Mouse (Mus musculus): ENCODE data around the gene Olfr315. TPM values are rescaled to one million over a fixed set of nuclear protein-coding genes. Genes with fewer than 3 reads are reported as not detected.
"Not testable (repeated sequence)": the region's sequence is repeated elsewhere in the genome, so short reads cannot be mapped to it uniquely, and the experiment has no call there.

Olfr315 gene
- polyA plus RNA-seq (2015; fragmentation: Nextera tagmentation; extraction: Ambion mirVana), result not detected in 2 replicates

GRCm38 (mm10) chr11:58772888-58773287 is at the start of gene Olfr315:
Gene Olfr315 (plus strand): TSS chr11:58773188.
- H3K4me2 ChIP-seq (ENCODE audit: low read depth, low read length), result no peak within 1 kb of the TSS
- H3K4me3 ChIP-seq (ENCODE audit: low read length), result no peak within 1 kb of the TSS
- no peak within 1 kb of the TSS for H3K27ac ChIP-seq (ENCODE audit: low read length)
- H3K4me1 ChIP-seq (ENCODE audit: control insufficient read depth, insufficient read depth, low read length), result no peaks in the 10 kb centered on the region
- H3K27me3 ChIP-seq (replicated peaks; ENCODE audit: control insufficient read depth, insufficient read depth, low read length), result no peaks in the 10 kb centered on the region
- H3K9ac ChIP-seq (ENCODE audit: low read depth, low read length), result no peak within 1 kb of the TSS
- ATAC-seq, result no peak
- H3K36me3 ChIP-seq (ENCODE audit: control insufficient read depth, insufficient read depth, low read length), result no peaks in the 10 kb centered on the region
- H3K9me3 ChIP-seq (ENCODE audit: control insufficient read depth, low read length), result no peaks in the 10 kb centered on the region

- Histone ChIP-seq H3K36me3 (ENCODE audit: control insufficient read depth, insufficient read depth, low read length) (no peaks in the 10 kb centered on the region), H3K4me2 (ENCODE audit: low read depth, low read length) (no peak within 1 kb of the TSS), H3K27me3 (replicated peaks; ENCODE audit: control insufficient read depth, insufficient read depth, low read length) (no peaks in the 10 kb centered on the region), H3K9me3 (ENCODE audit: control insufficient read depth, low read length) (no peaks in the 10 kb centered on the region), H3K4me3 (ENCODE audit: low read length) (no peak within 1 kb of the TSS), H3K9ac (ENCODE audit: low read depth, low read length) (no peak within 1 kb of the TSS), H3K27ac (ENCODE audit: low read length) (no peak within 1 kb of the TSS), H3K4me1 (ENCODE audit: control insufficient read depth, insufficient read depth, low read length) (no peaks in the 10 kb centered on the region)
- ATAC-seq, result no peak
These were observed 49.1 kb upstream of the Olfr315 start, which contains the start of gene Olfr318 for GRCm38 (mm10) chr11:58723914-58724313. Gene Olfr318 (minus strand): TSS chr11:58724014.

- not testable (repeated sequence) for H3K4me1 ChIP-seq (ENCODE audit: control insufficient read depth, insufficient read depth, low read length); ATAC-seq; H3K36me3 ChIP-seq (ENCODE audit: control insufficient read depth, insufficient read depth, low read length); H3K4me3 ChIP-seq (ENCODE audit: low read length); H3K4me2 ChIP-seq (ENCODE audit: low read depth, low read length); H3K27me3 ChIP-seq (replicated peaks; ENCODE audit: control insufficient read depth, insufficient read depth, low read length); H3K9ac ChIP-seq (ENCODE audit: low read depth, low read length); H3K27ac ChIP-seq (ENCODE audit: low read length); H3K9me3 ChIP-seq (ENCODE audit: control insufficient read depth, low read length)
- 74% methylated on average over 6 of the region's 6 CpGs for WGBS
These were observed 44.9 kb upstream of the Olfr315 start for GRCm38 (mm10) chr11:58727896-58728650.

GRCm38 (mm10) chr11:58733372-58733771 is 39.6 kb upstream of the Olfr315 start:
- Histone ChIP-seq H3K4me3 (ENCODE audit: low read length) (no peak overlapping the region), H3K27me3 (replicated peaks; ENCODE audit: control insufficient read depth, insufficient read depth, low read length) (no peaks in the 10 kb centered on the region), H3K9ac (ENCODE audit: low read depth, low read length) (no peak overlapping the region), H3K36me3 (ENCODE audit: control insufficient read depth, insufficient read depth, low read length) (no peaks in the 10 kb centered on the region), H3K4me2 (ENCODE audit: low read depth, low read length) (no peak overlapping the region), H3K4me1 (ENCODE audit: control insufficient read depth, insufficient read depth, low read length) (no peaks in the 10 kb centered on the region), H3K9me3 (ENCODE audit: control insufficient read depth, low read length) (no peaks in the 10 kb centered on the region), H3K27ac (ENCODE audit: low read length) (no peak overlapping the region)
- ATAC-seq, result no peak
- WGBS, result 49% methylated on average over 3 of the region's 3 CpGs

- H3K27me3 ChIP-seq (replicated peaks; ENCODE audit: control insufficient read depth, insufficient read depth, low read length), result no peaks in the 10 kb centered on the region
- no peak within 1 kb of the TSS for H3K27ac ChIP-seq (ENCODE audit: low read length)
- 64% methylated on average over 4 of the region's 4 CpGs for WGBS
- no peaks in the 10 kb centered on the region for H3K9me3 ChIP-seq (ENCODE audit: control insufficient read depth, low read length)
- H3K9ac ChIP-seq (ENCODE audit: low read depth, low read length), result no peak within 1 kb of the TSS
- peak; percentile 56; the same call in 1 of the 2 replicates for ATAC-seq
- H3K4me2 ChIP-seq (ENCODE audit: low read depth, low read length), result no peak within 1 kb of the TSS
- no peaks in the 10 kb centered on the region for H3K4me1 ChIP-seq (ENCODE audit: control insufficient read depth, insufficient read depth, low read length)
- H3K4me3 ChIP-seq (ENCODE audit: low read length), result no peak within 1 kb of the TSS
- H3K36me3 ChIP-seq (ENCODE audit: control insufficient read depth, insufficient read depth, low read length), result no peaks in the 10 kb centered on the region
These were observed 34.2 kb upstream of the Olfr315 start, which contains the start of gene Olfr317 for GRCm38 (mm10) chr11:58738792-58739262. Gene Olfr317 (minus strand): TSS chr11:58739212.

- not testable (repeated sequence) for H3K36me3 ChIP-seq (ENCODE audit: control insufficient read depth, insufficient read depth, low read length); H3K4me1 ChIP-seq (ENCODE audit: control insufficient read depth, insufficient read depth, low read length); H3K27ac ChIP-seq (ENCODE audit: low read length); H3K9ac ChIP-seq (ENCODE audit: low read depth, low read length); H3K4me2 ChIP-seq (ENCODE audit: low read depth, low read length); H3K4me3 ChIP-seq (ENCODE audit: low read length); H3K27me3 ChIP-seq (replicated peaks; ENCODE audit: control insufficient read depth, insufficient read depth, low read length); ATAC-seq; H3K9me3 ChIP-seq (ENCODE audit: control insufficient read depth, low read length)
- 87% methylated on average over 18 of the region's 18 CpGs for WGBS
These were observed 21.9 kb upstream of the Olfr315 start for GRCm38 (mm10) chr11:58751096-58751495.

- WGBS, result 84% methylated on average over 2 of the region's 2 CpGs
- H3K9ac ChIP-seq (ENCODE audit: low read depth, low read length), result no peak within 1 kb of the TSS
- H3K27me3 ChIP-seq (replicated peaks; ENCODE audit: control insufficient read depth, insufficient read depth, low read length), result no peaks in the 10 kb centered on the region
- no peak within 1 kb of the TSS for H3K4me3 ChIP-seq (ENCODE audit: low read length)
- H3K4me1 ChIP-seq (ENCODE audit: control insufficient read depth, insufficient read depth, low read length), result no peaks in the 10 kb centered on the region
- no peaks in the 10 kb centered on the region for H3K9me3 ChIP-seq (ENCODE audit: control insufficient read depth, low read length)
- H3K27ac ChIP-seq (ENCODE audit: low read length), result no peak within 1 kb of the TSS
- H3K36me3 ChIP-seq (ENCODE audit: control insufficient read depth, insufficient read depth, low read length), result no peaks in the 10 kb centered on the region
- no peak for ATAC-seq
- no peak within 1 kb of the TSS for H3K4me2 ChIP-seq (ENCODE audit: low read depth, low read length)
These were observed 20.6 kb upstream of the Olfr315 start, which contains the start of gene Olfr316 for GRCm38 (mm10) chr11:58752434-58752833. Gene Olfr316 (plus strand): TSS chr11:58752734.

GRCm38 (mm10) chr11:58782480-58783089 is 9.6 kb downstream of the Olfr315 start, which contains the start of gene Olfr314:
Gene Olfr314 (plus strand): TSS chr11:58782952.
- WGBS, result 71% methylated on average over 6 of the region's 6 CpGs
- no peak within 1 kb of the TSS for H3K27ac ChIP-seq (ENCODE audit: low read length)
- H3K36me3 ChIP-seq (ENCODE audit: control insufficient read depth, insufficient read depth, low read length), result no peaks in the 10 kb centered on the region
- no peak within 1 kb of the TSS for H3K9ac ChIP-seq (ENCODE audit: low read depth, low read length)
- no peaks in the 10 kb centered on the region for H3K27me3 ChIP-seq (replicated peaks; ENCODE audit: control insufficient read depth, insufficient read depth, low read length)
- no peaks in the 10 kb centered on the region for H3K9me3 ChIP-seq (ENCODE audit: control insufficient read depth, low read length)
- no peak within 1 kb of the TSS for H3K4me3 ChIP-seq (ENCODE audit: low read length)
- no peaks in the 10 kb centered on the region for H3K4me1 ChIP-seq (ENCODE audit: control insufficient read depth, insufficient read depth, low read length)
- no peak for ATAC-seq
- H3K4me2 ChIP-seq (ENCODE audit: low read depth, low read length), result no peak within 1 kb of the TSS

GRCm38 (mm10) chr11:58784182-58784581 is 11.2 kb downstream of the Olfr315 start:
- no peak for ATAC-seq

More at GRCm38 (mm10) chr11:58784182-58784581, 11.2 kb downstream of the Olfr315 start:
- Histone ChIP-seq H3K4me2 (ENCODE audit: low read depth, low read length) (no peak overlapping the region), H3K4me1 (ENCODE audit: control insufficient read depth, insufficient read depth, low read length) (no peaks in the 10 kb centered on the region), H3K27ac (ENCODE audit: low read length) (no peak overlapping the region), H3K36me3 (ENCODE audit: control insufficient read depth, insufficient read depth, low read length) (no peaks in the 10 kb centered on the region), H3K4me3 (ENCODE audit: low read length) (no peak overlapping the region), H3K27me3 (replicated peaks; ENCODE audit: control insufficient read depth, insufficient read depth, low read length) (no peaks in the 10 kb centered on the region), H3K9ac (ENCODE audit: low read depth, low read length) (no peak overlapping the region), H3K9me3 (ENCODE audit: control insufficient read depth, low read length) (no peaks in the 10 kb centered on the region)
- WGBS, result 86% methylated on average over 2 of the region's 2 CpGs
